Mouse (Mus musculus): ENCODE measurements around the gene Fnbp1. TPM values are rescaled to one million over a fixed set of nuclear protein-coding genes. Genes with fewer than 3 reads are reported as not detected.
A peak's percentile ranks its signal among the peaks of the same experiment; 100 is the strongest.

The Fnbp1 gene
- polyA plus RNA-seq, 1 experiment from 2014 or later, result 4.5 TPM

GRCm38 (mm10) chr2:31058443-31058842 lies 83.4 kb downstream of the Fnbp1 start:
- ATAC-seq (no peak), DNase-seq (no peak)
- H3K36me3 ChIP-seq (replicated peaks; ENCODE audit: insufficient read depth, low read length), result peaks cover 35% of the 10 kb centered on the region
- no peaks in the 10 kb centered on the region for H3K27me3 ChIP-seq (ENCODE audit: insufficient read depth, low read length)
- TF ChIP-seq CTCF (IDR thresholded peaks at IDR 0.05; ENCODE audit: low read depth), result no peak
- TF ChIP-seq EP300 (IDR thresholded peaks at IDR 0.05; ENCODE audit: low read depth), result no peak
- no peak overlapping the region for H3K4me3 ChIP-seq (ENCODE audit: low read depth, low read length)
- WGBS (ENCODE audit: insufficient replicate concordance), result 82% methylated on average over 4 of the region's 4 CpGs
- no peak overlapping the region for H3K27ac ChIP-seq (ENCODE audit: low read depth)
- peaks cover 8% of the 10 kb centered on the region; the same call in 1 of the 2 replicates for H3K4me1 ChIP-seq (ENCODE audit: insufficient read depth)
- no peak overlapping the region for H3K4me2 ChIP-seq (ENCODE audit: low read depth, low read length)
- no peak overlapping the region for H3K9ac ChIP-seq (replicated peaks)
- no peaks in the 10 kb centered on the region; the same call in 1 of the 2 replicates for H3K9me3 ChIP-seq (ENCODE audit: low read length)

GRCm38 (mm10) chr2:31057549-31058177 lies 84.1 kb downstream of the Fnbp1 start:
- TF ChIP-seq EP300 (IDR thresholded peaks at IDR 0.05; ENCODE audit: low read depth) (no peak), CTCF (IDR thresholded peaks at IDR 0.05; ENCODE audit: low read depth) (no peak)
- ATAC-seq (no peak), DNase-seq (no peak)
- Histone ChIP-seq H3K36me3 (replicated peaks; ENCODE audit: insufficient read depth, low read length) (peaks cover 38% of the 10 kb centered on the region), H3K9me3 (ENCODE audit: low read length) (no peaks in the 10 kb centered on the region; the same call in 1 of the 2 replicates), H3K4me2 (ENCODE audit: low read depth, low read length) (no peak overlapping the region), H3K4me3 (ENCODE audit: low read depth, low read length) (no peak overlapping the region), H3K27ac (ENCODE audit: low read depth) (no peak overlapping the region), H3K9ac (replicated peaks) (no peak overlapping the region), H3K4me1 (ENCODE audit: insufficient read depth) (peaks cover 8% of the 10 kb centered on the region; the same call in 1 of the 2 replicates), H3K27me3 (ENCODE audit: insufficient read depth, low read length) (no peaks in the 10 kb centered on the region)
- WGBS (ENCODE audit: insufficient replicate concordance), result 84% methylated on average over 6 of the region's 6 CpGs

- Histone ChIP-seq H3K27ac (ENCODE audit: low read depth) (no peak overlapping the region), H3K4me2 (ENCODE audit: low read depth, low read length) (no peak overlapping the region), H3K4me3 (ENCODE audit: low read depth, low read length) (no peak overlapping the region), H3K36me3 (replicated peaks; ENCODE audit: insufficient read depth, low read length) (peaks cover 38% of the 10 kb centered on the region), H3K9me3 (ENCODE audit: low read length) (no peaks in the 10 kb centered on the region; the same call in 1 of the 2 replicates), H3K9ac (replicated peaks) (no peak overlapping the region), H3K27me3 (ENCODE audit: insufficient read depth, low read length) (no peaks in the 10 kb centered on the region), H3K4me1 (ENCODE audit: insufficient read depth) (no peaks in the 10 kb centered on the region)
- ATAC-seq (no peak), DNase-seq (no peak)
- TF ChIP-seq EP300 (IDR thresholded peaks at IDR 0.05; ENCODE audit: low read depth), result no peak
- TF ChIP-seq CTCF (IDR thresholded peaks at IDR 0.05; ENCODE audit: low read depth), result peak; percentile 41
- WGBS (ENCODE audit: insufficient replicate concordance), result 90% methylated on average over 3 of the region's 3 CpGs
Observed at GRCm38 (mm10) chr2:31056070-31056469, 85.7 kb downstream of the Fnbp1 start.

GRCm38 (mm10) chr2:31053851-31054340 lies 87.9 kb downstream of the Fnbp1 start:
- Histone ChIP-seq H3K27me3 (ENCODE audit: insufficient read depth, low read length) (no peaks in the 10 kb centered on the region), H3K27ac (ENCODE audit: low read depth) (no peak overlapping the region), H3K4me2 (ENCODE audit: low read depth, low read length) (no peak overlapping the region), H3K9me3 (ENCODE audit: low read length) (no peaks in the 10 kb centered on the region; the same call in 1 of the 2 replicates), H3K4me3 (ENCODE audit: low read depth, low read length) (no peak overlapping the region), H3K9ac (replicated peaks) (no peak overlapping the region), H3K36me3 (replicated peaks; ENCODE audit: insufficient read depth, low read length) (peaks cover 38% of the 10 kb centered on the region), H3K4me1 (ENCODE audit: insufficient read depth) (no peaks in the 10 kb centered on the region)
- no peak for ATAC-seq
- DNase-seq, result no peak
- TF ChIP-seq CTCF (IDR thresholded peaks at IDR 0.05; ENCODE audit: low read depth) (no peak), EP300 (IDR thresholded peaks at IDR 0.05; ENCODE audit: low read depth) (no peak)
- WGBS (ENCODE audit: insufficient replicate concordance), result 87% methylated on average over 11 of the region's 11 CpGs

GRCm38 (mm10) chr2:31053426-31053825 lies 88.4 kb downstream of the Fnbp1 start:
- Histone ChIP-seq H3K4me3 (ENCODE audit: low read depth, low read length) (no peak overlapping the region), H3K4me1 (ENCODE audit: insufficient read depth) (no peaks in the 10 kb centered on the region), H3K9ac (replicated peaks) (no peak overlapping the region), H3K36me3 (replicated peaks; ENCODE audit: insufficient read depth, low read length) (peaks cover 33% of the 10 kb centered on the region), H3K27ac (ENCODE audit: low read depth) (no peak overlapping the region), H3K9me3 (ENCODE audit: low read length) (no peaks in the 10 kb centered on the region; the same call in 1 of the 2 replicates), H3K27me3 (ENCODE audit: insufficient read depth, low read length) (no peaks in the 10 kb centered on the region), H3K4me2 (ENCODE audit: low read depth, low read length) (no peak overlapping the region)
- ATAC-seq (no peak), DNase-seq (no peak)
- TF ChIP-seq EP300 (IDR thresholded peaks at IDR 0.05; ENCODE audit: low read depth), result no peak
- TF ChIP-seq CTCF (IDR thresholded peaks at IDR 0.05; ENCODE audit: low read depth), result no peak
- 85% methylated on average over 13 of the region's 13 CpGs for WGBS (ENCODE audit: insufficient replicate concordance)

GRCm38 (mm10) chr2:31052441-31052840 lies 89.4 kb downstream of the Fnbp1 start:
- Histone ChIP-seq H3K36me3 (replicated peaks; ENCODE audit: insufficient read depth, low read length) (peaks cover 33% of the 10 kb centered on the region), H3K4me3 (ENCODE audit: low read depth, low read length) (no peak overlapping the region), H3K27ac (ENCODE audit: low read depth) (no peak overlapping the region), H3K27me3 (ENCODE audit: insufficient read depth, low read length) (no peaks in the 10 kb centered on the region), H3K4me2 (ENCODE audit: low read depth, low read length) (no peak overlapping the region), H3K9me3 (ENCODE audit: low read length) (no peaks in the 10 kb centered on the region; the same call in 1 of the 2 replicates), H3K9ac (replicated peaks) (no peak overlapping the region), H3K4me1 (ENCODE audit: insufficient read depth) (no peaks in the 10 kb centered on the region)
- TF ChIP-seq EP300 (IDR thresholded peaks at IDR 0.05; ENCODE audit: low read depth), result no peak
- no peak for TF ChIP-seq CTCF (IDR thresholded peaks at IDR 0.05; ENCODE audit: low read depth)
- ATAC-seq (no peak), DNase-seq (no peak)
- WGBS (ENCODE audit: insufficient replicate concordance), result 74% methylated on average over 10 of the region's 10 CpGs

All from liver, postnatal 0 days (tissue).